Mouse (Mus musculus) myocyte (in vitro differentiated cells): Measurements from ENCODE around the gene Gdf11.

Experiments used
- E2F4 ChIP-seq: IDR thresholded peaks from one replicate; pipeline ENCODE4 v1.6.1; 2011; ENCODE audit warnings: mild to moderate bottlenecking, control low read depth, moderate library complexity; ENCODE audit not compliant: insufficient read depth
- MYOG ChIP-seq, 3 experiments: IDR thresholded peaks; one replicate each; pipeline ENCODE4 v1.6.1; 2011; ENCODE audit warnings: control low read depth in 2 of 3, low read depth in 2 of 3, mild to moderate bottlenecking in 2 of 3; ENCODE audit not compliant: insufficient read length in 2 of 3, control insufficient read depth in 1 of 3, insufficient read depth in 1 of 3
- POLR2A ChIP-seq: IDR thresholded peaks from one replicate; pipeline ENCODE4 v1.6.1; 2011; ENCODE audit warnings: low read depth, mild to moderate bottlenecking, control low read depth, moderate library complexity; ENCODE audit not compliant: insufficient read length
- REST ChIP-seq: IDR thresholded peaks from one replicate; pipeline ENCODE4 v1.6.1; 2011; ENCODE audit warnings: mild to moderate bottlenecking, control low read depth, moderate library complexity; ENCODE audit not compliant: insufficient read depth, insufficient read length
- TCF12 ChIP-seq: IDR thresholded peaks from one replicate; pipeline ENCODE4 v1.6.1; 2011; ENCODE audit warnings: mild to moderate bottlenecking, control low read depth; ENCODE audit not compliant: poor library complexity, insufficient read depth, severe bottlenecking
- TCF3 ChIP-seq: IDR thresholded peaks from one replicate; pipeline ENCODE4 v1.6.1; 2011; ENCODE audit warnings: low read depth, control low read depth; ENCODE audit not compliant: insufficient read length
- USF1 ChIP-seq: IDR thresholded peaks from one replicate; pipeline ENCODE4 v1.6.1; 2011; ENCODE audit warnings: low read depth, mild to moderate bottlenecking, control low read depth, moderate library complexity

GRCm38 (mm10) chr10:128845516-128845915 is 46.0 kb downstream of the Gdf11 start:
- TF ChIP-seq USF1 (no peak), POLR2A (no peak), TCF12 (no peak), MYOG (IDR thresholded peaks at IDR 0.05; ENCODE audit: control insufficient read depth in 1 of 3, insufficient read depth in 1 of 3, insufficient read length in 2 of 3, low read depth in 2 of 3) (no peak), E2F4 (no peak), REST (no peak), TCF3 (no peak)
